Mouse (Mus musculus): ENCODE measurements at regions not wholly inside any gene's neighbourhood (a gene's known extent, or its start where the extent isn't known, plus 50 kb on each side); places are given as distances from the start of the nearest gene placed in this dataset.
A peak's percentile ranks its signal among the peaks of the same experiment; 100 is the strongest.

DNA sequence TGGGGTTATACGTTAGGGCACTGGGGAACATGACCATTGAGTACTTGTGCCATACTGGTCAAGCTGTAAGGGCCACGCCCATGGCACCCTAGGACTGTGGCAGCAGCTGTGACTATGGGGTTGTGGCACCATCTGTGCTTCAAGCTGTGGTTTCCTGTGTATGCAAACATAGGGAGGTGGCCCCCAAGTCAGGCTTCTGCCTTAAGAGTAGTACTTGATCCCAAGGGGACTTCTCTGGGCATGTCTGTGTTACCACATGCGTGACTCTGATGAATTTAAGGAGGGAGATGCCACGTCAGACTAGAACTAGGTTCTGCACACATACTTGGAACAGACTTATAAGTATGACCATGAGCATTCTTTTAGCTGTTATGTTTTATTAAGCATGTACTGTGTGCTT lies 252.4 kb upstream of the N4bp1 start:
- H3K4me3 ChIP-seq = no peak overlapping the region
- H3K27ac ChIP-seq = no peak overlapping the region
- H3K36me3 ChIP-seq (replicated peaks) = no peaks in the 10 kb centered on the region
- WGBS = 89% methylated on average over 4 of the region's 4 CpGs
- H3K9me3 ChIP-seq = no peaks in the 10 kb centered on the region
- no peaks in the 10 kb centered on the region for H3K27me3 ChIP-seq (ENCODE audit: poor library complexity, severe bottlenecking)
- H3K4me1 ChIP-seq = no peaks in the 10 kb centered on the region; the same call in 1 of the 2 replicates
- DNase-seq (ENCODE audit: extremely low spot score, low spot score) = no peak

DNA sequence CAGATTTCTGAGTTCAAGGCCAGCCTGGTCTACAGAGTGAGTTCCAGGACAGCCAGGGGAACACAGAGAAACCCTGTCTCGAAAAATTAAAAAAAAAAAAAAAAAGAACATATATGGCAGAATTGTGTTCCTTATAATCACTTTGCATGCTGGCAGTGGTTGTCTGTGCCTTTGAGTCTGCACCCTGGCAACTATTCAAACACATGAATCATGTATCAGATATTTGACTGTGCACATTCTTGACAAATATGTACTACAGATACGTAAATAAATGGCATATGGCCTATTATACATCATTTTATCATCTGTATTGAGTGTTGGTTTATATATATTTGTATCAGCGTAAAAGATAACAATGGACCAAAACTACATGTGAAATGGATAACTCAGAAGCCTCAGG lies 246.7 kb upstream of the N4bp1 start:
- 90% methylated on average over 3 of the region's 3 CpGs for WGBS
- DNase-seq (ENCODE audit: extremely low spot score, low spot score) = no peak
- Histone ChIP-seq H3K4me3 (no peak overlapping the region), H3K36me3 (replicated peaks) (no peaks in the 10 kb centered on the region), H3K27me3 (ENCODE audit: poor library complexity, severe bottlenecking) (no peaks in the 10 kb centered on the region), H3K27ac (no peak overlapping the region), H3K9me3 (no peaks in the 10 kb centered on the region), H3K4me1 (peaks cover 12% of the 10 kb centered on the region; the same call in 1 of the 2 replicates)

GRCm38 (mm10) chr8:87130691-87131090 lies 245.6 kb upstream of the N4bp1 start:
- no peak for DNase-seq (ENCODE audit: extremely low spot score, low spot score)
- no peak overlapping the region for H3K4me3 ChIP-seq
- H3K27me3 ChIP-seq (ENCODE audit: poor library complexity, severe bottlenecking) = no peaks in the 10 kb centered on the region
- H3K4me1 ChIP-seq = peaks cover 18% of the 10 kb centered on the region
- H3K27ac ChIP-seq = no peak overlapping the region
- no peaks in the 10 kb centered on the region for H3K36me3 ChIP-seq (replicated peaks)
- WGBS = 73% methylated on average over 3 of the region's 3 CpGs
- no peaks in the 10 kb centered on the region for H3K9me3 ChIP-seq

DNA sequence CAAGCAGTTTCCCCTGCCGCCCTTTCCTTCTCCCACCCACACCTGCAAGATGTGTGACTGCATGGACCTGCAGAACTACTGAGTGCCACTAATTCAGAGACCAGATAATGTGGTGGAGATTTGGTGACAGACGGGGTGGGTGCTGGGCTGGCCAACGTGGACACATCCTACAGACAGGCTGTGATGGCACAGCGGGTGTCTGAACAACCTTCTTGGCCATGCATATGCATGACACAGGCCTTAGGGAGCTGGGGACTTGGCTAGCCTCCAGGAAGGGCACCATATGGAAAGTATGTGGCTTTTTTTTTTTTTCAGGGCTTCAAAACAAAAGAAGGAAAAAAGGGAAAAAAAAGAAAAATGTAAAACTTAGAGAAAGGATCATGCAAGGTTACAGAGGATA lies 243.5 kb upstream of the N4bp1 start:
- H3K27ac ChIP-seq = no peak overlapping the region
- no peak for DNase-seq (ENCODE audit: extremely low spot score, low spot score)
- H3K9me3 ChIP-seq = no peaks in the 10 kb centered on the region
- H3K4me1 ChIP-seq = peaks cover 18% of the 10 kb centered on the region
- no peaks in the 10 kb centered on the region for H3K36me3 ChIP-seq (replicated peaks)
- no peaks in the 10 kb centered on the region for H3K27me3 ChIP-seq (ENCODE audit: poor library complexity, severe bottlenecking)
- no peak overlapping the region for H3K4me3 ChIP-seq
- 78% methylated on average over 4 of the region's 4 CpGs for WGBS

GRCm38 (mm10) chr8:87116190-87116765 lies 231.2 kb upstream of the N4bp1 start:
- WGBS = 90% methylated on average over 14 of the region's 14 CpGs
- peaks cover 7% of the 10 kb centered on the region for H3K4me1 ChIP-seq
- no peak overlapping the region for H3K4me3 ChIP-seq
- no peaks in the 10 kb centered on the region for H3K9me3 ChIP-seq
- DNase-seq (ENCODE audit: extremely low spot score, low spot score) = no peak
- H3K27me3 ChIP-seq (ENCODE audit: poor library complexity, severe bottlenecking) = no peaks in the 10 kb centered on the region
- H3K36me3 ChIP-seq (replicated peaks) = no peaks in the 10 kb centered on the region
- H3K27ac ChIP-seq = no peak overlapping the region

- Histone ChIP-seq H3K4me3 (no peak overlapping the region), H3K4me1 (peaks cover 7% of the 10 kb centered on the region), H3K27ac (no peak overlapping the region), H3K27me3 (ENCODE audit: poor library complexity, severe bottlenecking) (no peaks in the 10 kb centered on the region), H3K9me3 (no peaks in the 10 kb centered on the region), H3K36me3 (replicated peaks) (no peaks in the 10 kb centered on the region)
- DNase-seq (ENCODE audit: extremely low spot score, low spot score) = no peak
- whole genome bisulfite sequencing = 90% methylated on average over 7 of the region's 7 CpGs
Measured at GRCm38 (mm10) chr8:87112355-87112754, 227.3 kb upstream of the N4bp1 start.

GRCm38 (mm10) chr8:87105106-87105505 lies 220.0 kb upstream of the N4bp1 start:
- no peak for DNase-seq (ENCODE audit: extremely low spot score, low spot score)
- H3K27me3 ChIP-seq (ENCODE audit: poor library complexity, severe bottlenecking) = no peaks in the 10 kb centered on the region
- no peaks in the 10 kb centered on the region for H3K36me3 ChIP-seq (replicated peaks)
- no peak overlapping the region for H3K4me3 ChIP-seq
- 72% methylated on average over 7 of the region's 7 CpGs for WGBS
- H3K27ac ChIP-seq = no peak overlapping the region
- peaks cover 7% of the 10 kb centered on the region for H3K4me1 ChIP-seq
- no peaks in the 10 kb centered on the region for H3K9me3 ChIP-seq

GRCm38 (mm10) chr8:87095211-87095610 lies 210.2 kb upstream of the N4bp1 start:
- peaks cover 20% of the 10 kb centered on the region for H3K4me1 ChIP-seq
- H3K4me3 ChIP-seq = no peak overlapping the region
- H3K27me3 ChIP-seq (ENCODE audit: poor library complexity, severe bottlenecking) = no peaks in the 10 kb centered on the region
- H3K27ac ChIP-seq = no peak overlapping the region
- no peaks in the 10 kb centered on the region for H3K9me3 ChIP-seq
- 58% methylated on average over 2 of the region's 2 CpGs for WGBS
- no peaks in the 10 kb centered on the region for H3K36me3 ChIP-seq (replicated peaks)
- DNase-seq (ENCODE audit: extremely low spot score, low spot score) = no peak

- no peak overlapping the region for H3K27ac ChIP-seq
- no peak overlapping the region for H3K4me3 ChIP-seq
- no peak for DNase-seq (ENCODE audit: extremely low spot score, low spot score)
- H3K9me3 ChIP-seq = no peaks in the 10 kb centered on the region
- H3K27me3 ChIP-seq (ENCODE audit: poor library complexity, severe bottlenecking) = no peaks in the 10 kb centered on the region
- WGBS = 80% methylated on average over 4 of the region's 4 CpGs
- H3K4me1 ChIP-seq = peaks cover 20% of the 10 kb centered on the region
- no peaks in the 10 kb centered on the region for H3K36me3 ChIP-seq (replicated peaks)
Measured at GRCm38 (mm10) chr8:87094685-87095084, 209.6 kb upstream of the N4bp1 start.

- H3K9me3 ChIP-seq = no peaks in the 10 kb centered on the region
- H3K4me1 ChIP-seq = peaks cover 20% of the 10 kb centered on the region
- 85% methylated on average over 10 of the region's 10 CpGs for WGBS
- no peak overlapping the region for H3K27ac ChIP-seq
- H3K27me3 ChIP-seq (ENCODE audit: poor library complexity, severe bottlenecking) = no peaks in the 10 kb centered on the region
- DNase-seq (ENCODE audit: extremely low spot score, low spot score) = no peak
- no peaks in the 10 kb centered on the region for H3K36me3 ChIP-seq (replicated peaks)
- no peak overlapping the region for H3K4me3 ChIP-seq
Measured at GRCm38 (mm10) chr8:87093716-87094115, 208.7 kb upstream of the N4bp1 start.

GRCm38 (mm10) chr8:87093081-87093480 lies 208.0 kb upstream of the N4bp1 start:
- H3K27me3 ChIP-seq (ENCODE audit: poor library complexity, severe bottlenecking) = no peaks in the 10 kb centered on the region
- H3K4me1 ChIP-seq = peaks cover 20% of the 10 kb centered on the region
- DNase-seq (ENCODE audit: extremely low spot score, low spot score) = no peak
- H3K36me3 ChIP-seq (replicated peaks) = no peaks in the 10 kb centered on the region
- H3K27ac ChIP-seq = no peak overlapping the region
- H3K4me3 ChIP-seq = no peak overlapping the region
- H3K9me3 ChIP-seq = no peaks in the 10 kb centered on the region
- 89% methylated on average over 5 of the region's 5 CpGs for WGBS

DNA sequence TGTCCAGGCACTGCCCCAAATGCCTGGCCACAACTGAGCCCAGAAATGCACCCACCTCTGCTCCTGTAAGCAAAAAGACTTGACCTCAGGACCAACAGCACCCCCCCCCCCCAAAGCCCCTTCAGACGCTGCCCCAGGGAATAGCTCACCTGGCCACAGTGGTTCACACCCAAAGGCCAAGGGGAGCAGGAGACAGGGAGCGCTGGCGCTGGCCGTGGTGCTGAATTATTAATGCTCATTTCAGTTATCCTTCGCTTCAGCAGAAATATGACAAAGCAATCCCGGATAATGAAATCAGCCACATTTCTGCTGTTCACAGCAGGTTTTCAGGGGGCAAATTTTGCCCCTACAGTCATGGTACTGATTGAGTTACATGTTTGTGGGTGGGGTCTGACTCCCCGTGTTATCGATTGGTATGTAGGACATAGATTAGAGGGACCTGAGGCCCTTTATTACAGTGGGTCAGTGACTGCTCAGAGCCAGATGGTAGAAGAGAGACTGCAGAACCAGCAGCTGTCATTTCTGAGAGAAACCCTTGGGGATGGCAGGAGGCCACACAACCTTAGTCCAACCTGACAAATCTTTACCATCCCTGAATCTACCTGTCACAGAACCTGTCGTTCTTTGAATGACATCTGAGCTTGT lies 202.5 kb upstream of the N4bp1 start:
- no peak overlapping the region for H3K27ac ChIP-seq
- H3K9me3 ChIP-seq = no peaks in the 10 kb centered on the region
- peak; percentile 52 for DNase-seq (ENCODE audit: extremely low spot score, low spot score)
- no peak overlapping the region for H3K4me3 ChIP-seq
- no peaks in the 10 kb centered on the region for H3K36me3 ChIP-seq (replicated peaks)
- no peaks in the 10 kb centered on the region for H3K27me3 ChIP-seq (ENCODE audit: poor library complexity, severe bottlenecking)
- 51% methylated on average over 9 of the region's 9 CpGs for WGBS
- H3K4me1 ChIP-seq = no peaks in the 10 kb centered on the region

- H3K4me1 ChIP-seq = peaks cover 18% of the 10 kb centered on the region
- DNase-seq (ENCODE audit: extremely low spot score, low spot score) = no peak
- H3K36me3 ChIP-seq (replicated peaks) = no peaks in the 10 kb centered on the region
- no peak overlapping the region for H3K27ac ChIP-seq
- 65% methylated on average over 6 of the region's 6 CpGs for WGBS
- H3K9me3 ChIP-seq = no peaks in the 10 kb centered on the region
- H3K4me3 ChIP-seq = no peak overlapping the region
- no peaks in the 10 kb centered on the region for H3K27me3 ChIP-seq (ENCODE audit: poor library complexity, severe bottlenecking)
Measured at GRCm38 (mm10) chr8:87078260-87078659, 193.2 kb upstream of the N4bp1 start.
